Mouse (Mus musculus) MEL (cell line): ENCODE measurements around the gene Nptx1. TPM values are rescaled to one million over a fixed set of nuclear protein-coding genes. Genes with fewer than 3 reads are reported as not detected.

Experiments used
- DNase-seq: peaks from one replicate; pipeline ENCODE4 v3.0.0; 2011; ENCODE audit warnings: low read depth, low spot score
- H3K27ac ChIP-seq: 2 replicates; pipeline ENCODE4 v1.5.1; 2012; ENCODE audit warnings: low read depth, mild to moderate bottlenecking, control low read depth, low read length, moderate library complexity; ENCODE audit not compliant: control insufficient read depth
- H3K27me3 ChIP-seq, 2 experiments: fragments of 150-350 bp in 1 of 2; sonication (generic) in 1 of 2; 2 replicates each; pipeline ENCODE4 v1.6.1; 2012; ENCODE audit warnings: low read length in 2 of 2, mild to moderate bottlenecking in 2 of 2, improper control_type of control experiment in 1 of 2, moderate library complexity in 1 of 2; ENCODE audit not compliant: insufficient read depth in 2 of 2, control insufficient read depth in 1 of 2
- H3K36me3 ChIP-seq, 2 experiments: 2 replicates each; pipeline ENCODE4 v1.6.1; 2012 to 2014; ENCODE audit warnings: low read length in 2 of 2, improper control_type of control experiment in 1 of 2, inconsistent platforms in 1 of 2, mild to moderate bottlenecking in 1 of 2; ENCODE audit not compliant: insufficient read depth in 2 of 2, control insufficient read depth in 1 of 2
- H3K4me1 ChIP-seq, 2 experiments: fragments of 150-350 bp in 1 of 2; sonication (generic) in 1 of 2; 2 replicates each; pipeline ENCODE4 v1.6.1; 2012; ENCODE audit warnings: low read length in 2 of 2, improper control_type of control experiment in 1 of 2, mild to moderate bottlenecking in 1 of 2; ENCODE audit not compliant: insufficient read depth in 2 of 2, control insufficient read depth in 1 of 2
- H3K4me3 ChIP-seq, 2 experiments: fragments of 150-350 bp in 1 of 2; sonication (generic) in 1 of 2; 2 replicates each; pipeline ENCODE4 v1.5.1; 2012; ENCODE audit warnings: low read depth in 2 of 2, low read length in 2 of 2, mild to moderate bottlenecking in 2 of 2, moderate library complexity in 2 of 2, control low read depth in 1 of 2, improper control_type of control experiment in 1 of 2; ENCODE audit not compliant: control insufficient read depth in 1 of 2, insufficient read depth in 1 of 2
- H3K79me2 ChIP-seq: 2 replicates; pipeline ENCODE4 v1.6.1; 2012; ENCODE audit warnings: mild to moderate bottlenecking, low read length, moderate library complexity; ENCODE audit not compliant: control insufficient read depth, poor library complexity, insufficient read depth
- H3K9ac ChIP-seq: 2 replicates; pipeline ENCODE4 v1.6.1; 2012; ENCODE audit warnings: low read depth, mild to moderate bottlenecking, control low read depth, low read length, moderate library complexity; ENCODE audit not compliant: control insufficient read depth, poor library complexity, severe bottlenecking
- H3K9me3 ChIP-seq: fragments of 150-350 bp; sonication (generic); replicated peaks from 2 replicates; pipeline ENCODE4 v1.6.1; 2012; ENCODE audit warnings: mild to moderate bottlenecking, low read length, improper control_type of control experiment, moderate library complexity; ENCODE audit not compliant: insufficient read depth
- CHD2 ChIP-seq: IDR thresholded peaks from 2 replicates; pipeline ENCODE4 v1.6.1; 2011; ENCODE audit warnings: low read length, improper control_type of control experiment
- CTCF ChIP-seq, 3 experiments: IDR thresholded peaks in 2 of 3; conservative IDR thresholded peaks in 1 of 3; 2 replicates each; pipeline ENCODE4 v1.5.1; 2011 to 2012; ENCODE audit warnings: low read length in 3 of 3, low read depth in 2 of 3, mild to moderate bottlenecking in 2 of 3, improper control_type of control experiment in 1 of 3, inconsistent platforms in 1 of 3, mixed read lengths in 1 of 3, moderate library complexity in 1 of 3; ENCODE audit not compliant: control insufficient read depth in 1 of 3, insufficient read depth in 1 of 3, poor library complexity in 1 of 3, severe bottlenecking in 1 of 3
- E2F4 ChIP-seq: IDR thresholded peaks from 2 replicates; pipeline ENCODE4 v1.6.1; 2011; ENCODE audit warnings: low read depth, low read length, improper control_type of control experiment, borderline replicate concordance
- ETS1 ChIP-seq: IDR thresholded peaks from 2 replicates; pipeline ENCODE4 v1.6.1; 2012; ENCODE audit warnings: low read depth, mild to moderate bottlenecking, inconsistent platforms, low read length, improper control_type of control experiment, moderate library complexity
- HCFC1 ChIP-seq: IDR thresholded peaks from 2 replicates; pipeline ENCODE4 v1.6.1; 2012; ENCODE audit warnings: low read depth, mild to moderate bottlenecking, inconsistent platforms, low read length, improper control_type of control experiment, moderate library complexity
- MEF2A ChIP-seq: IDR thresholded peaks from 2 replicates; pipeline ENCODE4 v1.6.1; 2014; ENCODE audit warnings: low read depth, mild to moderate bottlenecking, inconsistent platforms, low read length, improper control_type of control experiment; ENCODE audit not compliant: poor library complexity, insufficient replicate concordance, severe bottlenecking; ENCODE audit errors: extremely low read depth
- MYB ChIP-seq: IDR thresholded peaks from 2 replicates; pipeline ENCODE4 v1.6.1; 2011; ENCODE audit warnings: mild to moderate bottlenecking, low read depth, low read length, improper control_type of control experiment
- MYC ChIP-seq: IDR thresholded peaks from 2 replicates; pipeline ENCODE4 v1.6.1; 2011; ENCODE audit warnings: low read depth, mild to moderate bottlenecking, low read length, improper control_type of control experiment, moderate library complexity
- NELFE ChIP-seq: IDR thresholded peaks from 2 replicates; pipeline ENCODE4 v1.6.1; 2011; ENCODE audit warnings: low read depth, low read length, improper control_type of control experiment
- NRF1 ChIP-seq: IDR thresholded peaks from 2 replicates; pipeline ENCODE4 v1.6.1; 2014; ENCODE audit warnings: low read depth, mild to moderate bottlenecking, inconsistent platforms, low read length, improper control_type of control experiment, moderate library complexity; ENCODE audit not compliant: poor library complexity, insufficient read depth, severe bottlenecking
- POLR2A ChIP-seq, 2 experiments: IDR thresholded peaks; 2 replicates each; pipeline ENCODE4 v1.6.1; 2011 to 2012; ENCODE audit warnings: low read length in 2 of 2, mild to moderate bottlenecking in 2 of 2, control low read depth in 1 of 2, improper control_type of control experiment in 1 of 2, low read depth in 1 of 2, moderate library complexity in 1 of 2; ENCODE audit not compliant: control insufficient read depth in 1 of 2, insufficient read depth in 1 of 2, poor library complexity in 1 of 2
- POLR2AphosphoS5 ChIP-seq: IDR thresholded peaks from 2 replicates; pipeline ENCODE4 v1.6.1; 2012; ENCODE audit warnings: low read depth, borderline replicate concordance, mild to moderate bottlenecking, inconsistent platforms, low read length, moderate library complexity, mixed read lengths
- RAD21 ChIP-seq: IDR thresholded peaks from 2 replicates; pipeline ENCODE4 v1.6.1; 2011; ENCODE audit warnings: mild to moderate bottlenecking, low read depth, low read length, improper control_type of control experiment
- SIN3A ChIP-seq: IDR thresholded peaks from 2 replicates; pipeline ENCODE4 v1.6.1; 2012; ENCODE audit warnings: low read length, improper control_type of control experiment, inconsistent platforms
- SMC3 ChIP-seq: IDR thresholded peaks from 2 replicates; pipeline ENCODE4 v1.6.1; 2011; ENCODE audit warnings: low read depth, low read length, improper control_type of control experiment
- TAL1 ChIP-seq: IDR thresholded peaks from 2 replicates; pipeline ENCODE4 v1.6.1; 2012; ENCODE audit warnings: mild to moderate bottlenecking, inconsistent platforms, low read length, moderate library complexity, mixed read lengths
- TBP ChIP-seq: IDR thresholded peaks from 2 replicates; pipeline ENCODE4 v1.8.0; 2011; ENCODE audit warnings: low read depth, low read length, improper control_type of control experiment
- TCF12 ChIP-seq: IDR thresholded peaks from 2 replicates; pipeline ENCODE4 v1.6.1; 2014; ENCODE audit warnings: low read depth, mild to moderate bottlenecking, inconsistent platforms, low read length, improper control_type of control experiment, moderate library complexity
- USF1 ChIP-seq: IDR thresholded peaks from 2 replicates; pipeline ENCODE4 v1.6.1; 2014; ENCODE audit warnings: low read depth, mild to moderate bottlenecking, inconsistent platforms, low read length, improper control_type of control experiment, moderate library complexity
- USF2 ChIP-seq, 2 experiments: IDR thresholded peaks; 2 replicates each; pipeline ENCODE4 v1.6.1; 2011 to 2012; ENCODE audit warnings: improper control_type of control experiment in 2 of 2, low read length in 2 of 2, borderline replicate concordance in 1 of 2, inconsistent platforms in 1 of 2, low read depth in 1 of 2, mild to moderate bottlenecking in 1 of 2; ENCODE audit not compliant: insufficient read depth in 1 of 2
- ZMIZ1 ChIP-seq: IDR thresholded peaks from 2 replicates; pipeline ENCODE4 v1.6.1; 2012; ENCODE audit warnings: low read depth, mild to moderate bottlenecking, inconsistent platforms, low read length, improper control_type of control experiment, moderate library complexity
- polyA plus RNA-seq, 2 experiments: library from polyadenylated mRNA; stranded (reverse) in 1 of 2; unstranded in 1 of 2; fragments of >175 nt in 1 of 2; fragments of >200 nt in 1 of 2; gene quantifications; 2 replicates each; pipeline versions ENCODE4 v1.2.1 to v1.2.4; 2012; ENCODE audit warnings: low replicate concordance in 2 of 2, low read depth in 1 of 2; ENCODE audit not compliant: insufficient read length in 2 of 2, insufficient read depth in 1 of 2, missing spikeins in 1 of 2
- total RNA-seq: library from RNA; depleted of rRNA; stranded (reverse); fragments of 300-350 nt; gene quantifications from 2 replicates; pipeline ENCODE4 v1.2.3, GENCODE M21; 2012

Nptx1 gene
- total and polyA plus RNA-seq, 3 experiments = not detected

GRCm38 (mm10) chr11:119542371-119542770, 5.2 kb downstream of the Nptx1 start:
- H3K79me2 ChIP-seq = no peaks in the 10 kb centered on the region
- DNase-seq = no peak
- no peaks in the 10 kb centered on the region for H3K9me3 ChIP-seq
- no peaks in the 10 kb centered on the region for H3K4me1 ChIP-seq
- no peak overlapping the region for H3K27ac ChIP-seq
- H3K4me3 ChIP-seq = no peak overlapping the region
- TF ChIP-seq CTCF (IDR thresholded peaks at IDR 0.05 in 2 of 3, conservative IDR thresholded peaks at IDR 0.05 in 1 of 3; ENCODE audit: control insufficient read depth in 1 of 3, insufficient read depth in 1 of 3, low read depth in 2 of 3, low read length in 3 of 3, poor library complexity in 1 of 3, severe bottlenecking in 1 of 3) = 0 out of 6 replicates have a peak, but pooled peaks of 1 of the 3 experiments have one; percentile 10
- peak; percentile 29; the same call in 1 of the 2 replicates for TF ChIP-seq SMC3
- no peak for TF ChIP-seq MYB
- TF ChIP-seq USF1 = no peak
- TF ChIP-seq RAD21 = peak; percentile 0; the same call in 1 of the 2 replicates
- no peak for TF ChIP-seq NELFE
- no peak for TF ChIP-seq E2F4
- no peak overlapping the region for H3K9ac ChIP-seq
- no peaks in the 10 kb centered on the region for H3K36me3 ChIP-seq
- peaks cover 0 to 1% of the 10 kb centered on the region in 2 experiments; a peak in 1 of 4 replicates for H3K27me3 ChIP-seq

- no peak for DNase-seq
- H3K9ac ChIP-seq = no peak overlapping the region
- peaks cover 0 to 1% of the 10 kb centered on the region in 2 experiments; a peak in 1 of 4 replicates for H3K27me3 ChIP-seq
- H3K4me3 ChIP-seq = no peak overlapping the region
- H3K9me3 ChIP-seq = no peaks in the 10 kb centered on the region
- H3K36me3 ChIP-seq = no peaks in the 10 kb centered on the region
- H3K27ac ChIP-seq = no peak overlapping the region
- H3K4me1 ChIP-seq = no peaks in the 10 kb centered on the region
- TF ChIP-seq POLR2A (IDR thresholded peaks at IDR 0.05; ENCODE audit: control insufficient read depth in 1 of 2, insufficient read depth in 1 of 2, low read depth in 1 of 2, low read length in 2 of 2, poor library complexity in 1 of 2) (no peak), SIN3A (no peak), USF2 (IDR thresholded peaks at IDR 0.05; ENCODE audit: borderline replicate concordance in 1 of 2, insufficient read depth in 1 of 2, low read depth in 1 of 2, low read length in 2 of 2) (no peak), ZMIZ1 (no peak), HCFC1 (no peak), TAL1 (no peak), TCF12 (no peak), CHD2 (no peak), POLR2AphosphoS5 (no peak), TBP (no peak), NELFE (no peak), MYC (no peak), NRF1 (no peak), MYB (no peak), E2F4 (no peak), USF1 (no peak), MEF2A (no peak), ETS1 (no peak)
- no peaks in the 10 kb centered on the region for H3K79me2 ChIP-seq
These were observed 6.5 kb downstream of the Nptx1 start for GRCm38 (mm10) chr11:119541082-119541481.
